Mouse (Mus musculus) liver, embryonic 12.5 days (tissue): ENCODE results near the gene Hbb-bh2. TPM values are rescaled to one million over a fixed set of nuclear protein-coding genes. Genes with fewer than 3 reads are reported as not detected.
"Not testable (repeated sequence)": the region's sequence is repeated elsewhere in the genome, so short reads cannot be mapped to it uniquely, and the experiment has no call there.

ENCODE experiments used
- ATAC-seq: fragments of 200-750 bp; cut with Nextera tagmentation; 2 replicates; pipeline ENCODE4 v1.8.0; 2017; ENCODE audit warnings: moderate number of reproducible peaks, mild to moderate bottlenecking, moderate library complexity
- H3K27ac ChIP-seq: fragments of 300-500 bp; sonication (generic); 2 replicates; pipeline ENCODE4 v1.5.1; 2016; ENCODE audit warnings: mild to moderate bottlenecking
- H3K27me3 ChIP-seq: fragments of 300-500 bp; sonication (generic); replicated peaks from 2 replicates; pipeline ENCODE4 v1.6.1; 2016; ENCODE audit warnings: mild to moderate bottlenecking, moderate library complexity
- H3K36me3 ChIP-seq: fragments of 300-500 bp; sonication (generic); 2 replicates; pipeline ENCODE4 v1.6.1; 2016; ENCODE audit warnings: mild to moderate bottlenecking, moderate library complexity
- H3K4me1 ChIP-seq: fragments of 300-500 bp; sonication (generic); 2 replicates; pipeline ENCODE4 v1.6.1; 2016
- H3K4me2 ChIP-seq: fragments of 300-500 bp; sonication (generic); 2 replicates; pipeline ENCODE4 v1.6.1; 2016; ENCODE audit warnings: mild to moderate bottlenecking, moderate library complexity
- H3K4me3 ChIP-seq: fragments of 300-500 bp; sonication (generic); 2 replicates; pipeline ENCODE4 v1.5.1; 2016; ENCODE audit warnings: mild to moderate bottlenecking, moderate library complexity
- H3K9ac ChIP-seq: fragments of 300-500 bp; sonication (generic); 2 replicates; pipeline ENCODE4 v1.6.1; 2016; ENCODE audit warnings: mild to moderate bottlenecking, moderate library complexity
- H3K9me3 ChIP-seq: fragments of 300-500 bp; sonication (generic); replicated peaks from 2 replicates; pipeline ENCODE4 v1.6.1; 2016; ENCODE audit warnings: mild to moderate bottlenecking, moderate library complexity
- WGBS: fragments of 180-500 bp; shearing (Covaris S2); methylation state at CpG from one replicate; pipeline ENCODE4 v1.1.7; 2016; ENCODE audit not compliant: insufficient replicate concordance; 5-methylcytosine and 5-hydroxymethylcytosine counted together
- polyA plus RNA-seq: library from polyadenylated mRNA; unstranded; fragments of >200 nt; fragmentation: Nextera tagmentation; extraction: Ambion mirVana; gene quantifications from 2 replicates; pipeline ENCODE4 v1.2.1, GENCODE M21; 2016

The Hbb-bh2 gene
- polyA plus RNA-seq, 1 experiment from 2014 or later = 0.72 TPM

DNA sequence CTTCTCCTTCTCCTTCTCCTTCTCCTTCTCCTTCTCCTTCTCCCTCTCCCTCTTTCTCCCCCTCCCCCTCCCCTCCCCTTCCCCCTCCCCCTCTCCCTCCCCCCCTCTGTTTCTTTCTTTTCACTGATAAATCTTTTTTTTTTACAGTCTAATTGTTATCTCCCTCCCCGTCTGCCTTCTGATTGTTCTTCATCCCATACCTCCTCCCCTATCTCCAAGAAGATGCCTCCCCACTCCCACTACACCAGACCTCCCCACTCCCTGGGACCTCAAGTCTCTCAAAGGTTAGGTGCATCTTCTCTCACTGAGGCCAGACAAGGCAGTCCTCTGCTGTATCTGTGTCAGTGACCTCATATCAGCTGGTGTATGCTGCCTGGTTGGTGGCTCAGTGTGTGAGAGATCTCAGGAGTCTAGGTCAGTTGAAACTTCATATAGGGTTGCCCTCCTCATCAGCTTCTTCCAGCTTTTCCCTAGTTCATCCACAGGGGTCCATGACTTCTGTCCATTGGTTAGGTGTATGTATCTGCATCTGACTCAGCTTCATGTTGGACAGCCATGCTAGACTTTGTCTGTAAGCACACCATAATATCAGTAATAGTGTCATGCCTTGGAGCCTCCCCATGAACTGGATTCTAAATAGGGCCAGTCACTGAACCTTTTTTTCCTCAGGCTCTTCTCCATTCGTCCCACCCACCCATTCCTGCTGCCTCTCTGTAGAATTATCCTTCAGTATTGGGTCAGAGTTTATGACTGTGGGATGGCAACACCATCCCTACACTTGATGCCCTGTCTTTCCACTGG is 4.4 kb upstream of the Hbb-bh2 start:
- no peaks in the 10 kb centered on the region for H3K9me3 ChIP-seq
- H3K4me2 ChIP-seq = peak overlapping the region; percentile 38
- peak overlapping the region; percentile 57 for H3K9ac ChIP-seq
- peak; percentile 75 for ATAC-seq
- no peaks in the 10 kb centered on the region for H3K27me3 ChIP-seq
- H3K4me1 ChIP-seq = peaks cover 62% of the 10 kb centered on the region
- no peak overlapping the region for H3K4me3 ChIP-seq
- H3K27ac ChIP-seq = peak overlapping the region; percentile 81
- no peaks in the 10 kb centered on the region for H3K36me3 ChIP-seq
- whole genome bisulfite sequencing = 28% methylated on average over 1 of the region's 2 CpGs

DNA sequence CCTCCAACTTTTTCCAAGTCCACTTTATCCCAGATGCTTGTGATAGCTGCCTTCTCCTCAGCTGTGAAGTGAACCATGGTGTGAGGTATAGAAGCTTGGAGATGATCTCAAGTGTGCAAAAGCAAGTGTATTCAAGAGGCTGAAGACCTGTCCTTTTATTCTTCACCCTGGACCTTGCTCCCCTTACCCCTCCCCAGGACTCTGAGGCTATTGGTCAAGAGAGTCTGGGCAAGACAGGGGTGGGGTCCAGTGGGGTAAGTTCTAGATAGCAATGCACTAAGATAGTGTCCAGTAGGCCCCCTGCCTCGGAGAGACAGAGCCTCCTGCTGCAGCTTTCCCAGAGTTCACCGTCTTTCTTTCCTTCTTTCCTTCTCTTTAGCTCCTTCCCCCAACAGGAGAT is 2.7 kb upstream of the Hbb-bh2 start, which contains the start of gene Hbb-bh1:
Hbb-bh1 (minus strand) TSS at position 131 of the 400 bp plus-strand sequence.
- H3K9ac ChIP-seq = peak within 1 kb of the TSS; percentile 45
- WGBS = 38% methylated on average over 2 of the region's 2 CpGs
- peak within 1 kb of the TSS; percentile 27 for H3K4me2 ChIP-seq
- H3K4me3 ChIP-seq = no peak within 1 kb of the TSS
- H3K4me1 ChIP-seq = peaks cover 50% of the 10 kb centered on the region
- peak; percentile 57 for ATAC-seq
- H3K9me3 ChIP-seq = no peaks in the 10 kb centered on the region
- H3K36me3 ChIP-seq = no peaks in the 10 kb centered on the region
- H3K27ac ChIP-seq = peak within 1 kb of the TSS; percentile 74
- no peaks in the 10 kb centered on the region for H3K27me3 ChIP-seq

- peak within 1 kb of the TSS; percentile 51 for H3K4me3 ChIP-seq
- WGBS = 42% methylated on average over 4 of the region's 4 CpGs
- H3K9me3 ChIP-seq = no peaks in the 10 kb centered on the region
- peak within 1 kb of the TSS; percentile 71 for H3K9ac ChIP-seq
- peak; percentile 88 for ATAC-seq
- H3K27me3 ChIP-seq = no peaks in the 10 kb centered on the region
- peaks cover 45% of the 10 kb centered on the region for H3K4me1 ChIP-seq
- H3K4me2 ChIP-seq = peak within 1 kb of the TSS; percentile 49
- H3K36me3 ChIP-seq = no peaks in the 10 kb centered on the region
- peak within 1 kb of the TSS; percentile 97 for H3K27ac ChIP-seq
These were observed 12.5 kb downstream of the Hbb-bh2 start, which contains the start of gene Hbb-bs for GRCm38 (mm10) chr7:103827808-103828207. TSS of gene Hbb-bs (minus strand) at chr7:103828096.

DNA sequence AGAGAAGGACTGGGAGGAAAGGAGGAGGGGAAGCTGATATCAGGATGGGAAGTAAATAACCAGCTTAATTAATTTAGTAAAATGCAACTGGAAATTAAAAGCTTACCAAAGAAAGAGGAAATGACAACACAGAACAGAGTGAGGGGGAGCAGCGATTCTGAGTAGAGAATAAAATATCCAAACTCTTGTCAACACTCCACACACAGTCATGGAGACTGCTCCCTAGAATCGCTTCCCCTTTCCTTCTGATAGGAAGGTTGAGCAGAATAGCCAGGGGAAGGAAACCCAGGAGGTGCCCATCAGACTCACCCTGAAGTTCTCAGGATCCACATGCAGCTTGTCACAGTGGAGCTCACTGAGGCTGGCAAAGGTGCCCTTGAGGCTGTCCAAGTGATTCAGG is 13.2 kb downstream of the Hbb-bh2 start:
- H3K4me1 ChIP-seq = peaks cover 48% of the 10 kb centered on the region
- not testable (repeated sequence) for H3K27ac ChIP-seq, ATAC-seq, H3K9me3 ChIP-seq, H3K9ac ChIP-seq, H3K27me3 ChIP-seq, H3K4me2 ChIP-seq, H3K36me3 ChIP-seq, H3K4me3 ChIP-seq
- no CpG with 5 or more reads among the region's 2 CpGs for WGBS

GRCm38 (mm10) chr7:103826255-103826887 is 13.9 kb downstream of the Hbb-bh2 start:
- Histone ChIP-seq H3K4me1 (peaks cover 48% of the 10 kb centered on the region), H3K27ac (peak overlapping the region; percentile 99), H3K4me3 (peak overlapping the region; percentile 53), H3K27me3 (no peaks in the 10 kb centered on the region), H3K9ac (peak overlapping the region; percentile 71), H3K9me3 (no peaks in the 10 kb centered on the region), H3K4me2 (peak overlapping the region; percentile 54), H3K36me3 (no peaks in the 10 kb centered on the region)
- WGBS = 47% methylated on average over 3 of the region's 3 CpGs
- ATAC-seq = peak; percentile 72

DNA sequence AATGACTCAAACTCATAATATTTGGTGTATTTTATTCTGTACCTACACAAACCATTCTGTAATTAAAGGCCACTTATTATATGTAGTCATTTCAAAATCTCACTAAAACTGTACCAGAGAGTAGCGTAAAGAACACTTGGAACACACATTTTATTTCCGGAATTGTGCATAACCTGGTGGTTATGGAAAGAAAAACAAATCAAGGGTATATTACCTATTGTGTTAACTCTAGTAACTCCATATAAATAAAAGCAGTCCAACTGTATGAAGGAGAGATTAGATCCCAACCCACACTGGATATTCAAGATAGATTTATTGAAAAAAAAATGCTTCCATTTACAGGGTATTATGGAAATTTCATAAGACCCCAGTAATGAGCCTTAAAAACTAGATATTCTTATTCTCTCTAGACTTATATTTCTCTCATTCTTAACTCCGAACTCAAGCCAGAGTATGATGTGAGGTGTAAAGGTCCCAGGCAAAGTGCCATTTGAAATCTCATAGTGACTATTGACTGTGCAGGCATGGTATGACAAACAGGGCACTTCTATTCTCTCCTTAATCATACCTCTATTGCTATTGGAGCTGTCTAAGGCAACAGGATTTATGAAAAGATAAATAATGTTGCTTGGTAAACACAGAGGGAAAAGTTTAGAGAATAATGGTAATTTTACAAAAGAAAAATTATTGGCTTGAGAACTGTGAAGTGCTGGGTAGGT is 14.6 kb downstream of the Hbb-bh2 start:
- WGBS = 73% methylated on average over 3 of the region's 3 CpGs
- peak; percentile 83 for ATAC-seq
- 0 out of 2 replicates have a peak overlapping the region, but pooled peaks have one; percentile 24 for H3K9ac ChIP-seq

GRCm38 (mm10) chr7:103824597-103824996 is 15.7 kb downstream of the Hbb-bh2 start:
- Histone ChIP-seq H3K27me3 (no peaks in the 10 kb centered on the region), H3K4me3 (peak overlapping the region; percentile 41), H3K4me1 (peaks cover 34% of the 10 kb centered on the region), H3K9me3 (no peaks in the 10 kb centered on the region), H3K36me3 (no peaks in the 10 kb centered on the region), H3K4me2 (peak overlapping the region; percentile 61), H3K27ac (peak overlapping the region; percentile 99), H3K9ac (peak overlapping the region; percentile 70)
- WGBS = 60% methylated on average over 2 of the region's 2 CpGs
- ATAC-seq = no peak

More for the DNA sequence above, 14.6 kb downstream of the Hbb-bh2 start:
- Histone ChIP-seq H3K27me3 (no peaks in the 10 kb centered on the region), H3K36me3 (no peaks in the 10 kb centered on the region), H3K4me2 (peak overlapping the region; percentile 61), H3K4me3 (peak overlapping the region; percentile 41), H3K4me1 (peaks cover 44% of the 10 kb centered on the region), H3K27ac (peak overlapping the region; percentile 99), H3K9me3 (no peaks in the 10 kb centered on the region)

- no CpG with 5 or more reads among the region's 2 CpGs for WGBS
- not testable (repeated sequence) for H3K27me3 ChIP-seq, H3K36me3 ChIP-seq, H3K9me3 ChIP-seq, ATAC-seq
- H3K4me2 ChIP-seq = peak overlapping the region; percentile 67
- peak overlapping the region; percentile 41 for H3K4me3 ChIP-seq
- H3K27ac ChIP-seq = peak overlapping the region; percentile 96
- H3K9ac ChIP-seq = peak overlapping the region; percentile 78
- peaks cover 24% of the 10 kb centered on the region for H3K4me1 ChIP-seq
These were observed 25.2 kb downstream of the Hbb-bh2 start for GRCm38 (mm10) chr7:103815085-103815484.

GRCm38 (mm10) chr7:103813766-103814165 is 26.6 kb downstream of the Hbb-bh2 start, which contains the start of gene Hbb-bt:
TSS of gene Hbb-bt (minus strand) at chr7:103813996.
- peak within 1 kb of the TSS; percentile 78 for H3K9ac ChIP-seq

DNA sequence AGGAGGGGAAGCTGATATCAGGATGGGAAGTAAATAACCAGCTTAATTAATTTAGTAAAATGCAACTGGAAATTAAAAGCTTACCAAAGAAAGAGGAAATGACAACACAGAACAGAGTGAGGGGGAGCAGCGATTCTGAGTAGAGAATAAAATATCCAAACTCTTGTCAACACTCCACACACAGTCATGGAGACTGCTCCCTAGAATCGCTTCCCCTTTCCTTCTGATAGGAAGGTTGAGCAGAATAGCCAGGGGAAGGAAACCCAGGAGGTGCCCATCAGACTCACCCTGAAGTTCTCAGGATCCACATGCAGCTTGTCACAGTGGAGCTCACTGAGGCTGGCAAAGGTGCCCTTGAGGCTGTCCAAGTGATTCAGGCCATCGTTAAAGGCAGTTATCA is 27.2 kb downstream of the Hbb-bh2 start:
- no CpG with 5 or more reads among the region's 3 CpGs for WGBS
- H3K4me2 ChIP-seq, ATAC-seq: not testable (repeated sequence)

More at GRCm38 (mm10) chr7:103813766-103814165, 26.6 kb downstream of the Hbb-bh2 start, which contains the start of gene Hbb-bt:
- peak; percentile 83 for ATAC-seq
- Histone ChIP-seq H3K4me1 (peaks cover 37% of the 10 kb centered on the region), H3K36me3 (no peaks in the 10 kb centered on the region), H3K27ac (peak within 1 kb of the TSS; percentile 96), H3K4me3 (peak within 1 kb of the TSS; percentile 58), H3K27me3 (no peaks in the 10 kb centered on the region), H3K9me3 (no peaks in the 10 kb centered on the region), H3K4me2 (peak within 1 kb of the TSS; percentile 67)
- WGBS = 47% methylated on average over 3 of the region's 3 CpGs

GRCm38 (mm10) chr7:103812174-103812573 is 28.1 kb downstream of the Hbb-bh2 start:
- peak overlapping the region; percentile 99 for H3K27ac ChIP-seq

More for the DNA sequence above, 27.2 kb downstream of the Hbb-bh2 start:
- H3K9me3 ChIP-seq, H3K27ac ChIP-seq, H3K9ac ChIP-seq, H3K27me3 ChIP-seq, H3K36me3 ChIP-seq: not testable (repeated sequence)
- H3K4me1 ChIP-seq = peaks cover 40% of the 10 kb centered on the region
- peak overlapping the region; percentile 58 for H3K4me3 ChIP-seq

More at GRCm38 (mm10) chr7:103812174-103812573, 28.1 kb downstream of the Hbb-bh2 start:
- H3K4me1 ChIP-seq = peaks cover 50% of the 10 kb centered on the region
- 9% methylated on average over 1 of the region's 1 CpGs for WGBS
- ATAC-seq = peak; percentile 5; the same call in 1 of the 2 replicates
- no peaks in the 10 kb centered on the region for H3K9me3 ChIP-seq
- no peaks in the 10 kb centered on the region for H3K36me3 ChIP-seq
- H3K4me2 ChIP-seq = peak overlapping the region; percentile 63
- no peaks in the 10 kb centered on the region for H3K27me3 ChIP-seq
- peak overlapping the region; percentile 63 for H3K4me3 ChIP-seq
- H3K9ac ChIP-seq = peak overlapping the region; percentile 78
